Mouse (Mus musculus) forebrain, embryonic 15.5 days (tissue): Measurements from ENCODE around the gene Cpn1. TPM values are rescaled to one million over a fixed set of nuclear protein-coding genes. Genes with fewer than 3 reads are reported as not detected.

ENCODE experiments used
- ATAC-seq: fragments of 200-750 bp; cut with Nextera tagmentation; replicated peaks from 2 replicates; pipeline ENCODE4 v1.8.0; 2017; ENCODE audit warnings: mild to moderate bottlenecking, moderate TSS enrichment, moderate library complexity
- H3K27ac ChIP-seq: fragments of 300-500 bp; sonication (generic); replicated peaks from 2 replicates; pipeline ENCODE4 v1.5.1; 2015; ENCODE audit warnings: mild to moderate bottlenecking, inconsistent platforms
- H3K27me3 ChIP-seq: fragments of 300-500 bp; sonication (generic); 2 replicates; pipeline ENCODE4 v1.6.1; 2015; ENCODE audit warnings: inconsistent platforms
- H3K36me3 ChIP-seq: fragments of 300-500 bp; sonication (generic); 2 replicates; pipeline ENCODE4 v1.6.1; 2015; ENCODE audit warnings: mild to moderate bottlenecking, inconsistent platforms
- H3K4me1 ChIP-seq: fragments of 300-500 bp; sonication (generic); 2 replicates; pipeline ENCODE4 v1.6.1; 2015; ENCODE audit warnings: inconsistent platforms
- H3K4me2 ChIP-seq: fragments of 300-500 bp; sonication (generic); replicated peaks from 2 replicates; pipeline ENCODE4 v1.6.1; 2015; ENCODE audit warnings: mild to moderate bottlenecking, inconsistent platforms
- H3K4me3 ChIP-seq: fragments of 300-500 bp; sonication (generic); 2 replicates; pipeline ENCODE4 v1.5.1; 2015; ENCODE audit warnings: mild to moderate bottlenecking, inconsistent platforms
- H3K9ac ChIP-seq: fragments of 300-500 bp; sonication (generic); replicated peaks from 2 replicates; pipeline ENCODE4 v1.6.1; 2015; ENCODE audit warnings: mild to moderate bottlenecking, inconsistent platforms
- H3K9me3 ChIP-seq: fragments of 300-500 bp; sonication (generic); 2 replicates; pipeline ENCODE4 v1.6.1; 2016; ENCODE audit warnings: inconsistent platforms
- WGBS: fragments of 180-500 bp; shearing (Covaris S2); methylation state at CpG from one replicate; pipeline ENCODE4 v1.1.7; 2015; ENCODE audit warnings: mixed read lengths; 5-methylcytosine and 5-hydroxymethylcytosine counted together
- polyA plus RNA-seq: library from polyadenylated mRNA; unstranded; fragments of >200 nt; fragmentation: Nextera tagmentation; extraction: Ambion mirVana; gene quantifications from 2 replicates; pipeline ENCODE4 v1.2.1, GENCODE M21; 2015

Gene Cpn1
- polyA plus RNA-seq, 1 experiment from 2014 or later: 0.36 TPM

- Histone ChIP-seq H3K36me3 (no peaks in the 10 kb centered on the region), H3K9me3 (no peaks in the 10 kb centered on the region), H3K27ac (no peak overlapping the region), H3K4me1 (no peaks in the 10 kb centered on the region), H3K9ac (no peak overlapping the region), H3K4me2 (no peak overlapping the region), H3K4me3 (no peak overlapping the region), H3K27me3 (no peaks in the 10 kb centered on the region)
- ATAC-seq: no peak
- WGBS: 84% methylated on average over 9 of the region's 9 CpGs
These were observed 70.9 kb downstream of the Cpn1 start for GRCm38 (mm10) chr19:43915431-43915830.

- H3K4me3 ChIP-seq: no peak overlapping the region
- H3K36me3 ChIP-seq: no peaks in the 10 kb centered on the region
- H3K9me3 ChIP-seq: no peaks in the 10 kb centered on the region
- no peaks in the 10 kb centered on the region for H3K4me1 ChIP-seq
- no peaks in the 10 kb centered on the region for H3K27me3 ChIP-seq
- no peak overlapping the region for H3K4me2 ChIP-seq
- no peak for ATAC-seq
- 90% methylated on average over 9 of the region's 9 CpGs for WGBS
- no peak overlapping the region for H3K9ac ChIP-seq
- H3K27ac ChIP-seq: no peak overlapping the region
These were observed 71.4 kb downstream of the Cpn1 start for GRCm38 (mm10) chr19:43914986-43915385.

DNA sequence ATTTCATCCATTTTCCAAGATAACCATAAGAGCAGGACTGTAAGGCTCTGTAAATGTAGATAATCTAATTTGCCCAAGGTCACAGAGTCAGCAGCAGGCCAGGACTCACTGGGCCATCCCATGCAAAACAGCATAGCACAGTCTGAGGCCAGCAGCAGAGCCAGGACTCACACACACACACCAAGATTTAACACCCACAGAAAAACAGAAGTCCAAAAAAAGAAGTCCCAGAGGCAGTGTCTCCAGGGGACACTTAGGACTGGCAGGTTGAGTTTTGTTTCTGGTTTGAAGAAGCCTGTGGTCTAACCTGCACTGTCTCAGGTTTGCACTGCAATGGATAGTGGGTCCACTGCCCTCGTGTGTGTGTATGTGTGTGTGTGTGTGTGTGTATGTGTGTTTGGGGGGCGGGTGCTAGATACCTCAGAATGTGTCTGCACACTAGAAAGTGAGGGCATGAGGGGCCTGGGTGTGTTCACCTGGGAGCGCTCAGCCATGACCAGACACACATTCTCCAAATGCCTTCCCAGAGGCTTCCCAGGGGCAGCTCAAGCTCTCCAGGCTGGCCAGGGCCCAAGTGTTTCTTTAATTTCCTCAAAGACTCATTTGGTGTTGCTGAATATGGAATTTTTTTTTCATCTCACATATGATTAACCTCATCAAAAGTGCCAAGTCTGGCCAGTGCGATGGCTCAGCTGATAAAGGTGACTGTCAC lies 73.4 kb downstream of the Cpn1 start:
- Histone ChIP-seq H3K27ac (no peak overlapping the region), H3K36me3 (no peaks in the 10 kb centered on the region), H3K4me2 (no peak overlapping the region), H3K27me3 (no peaks in the 10 kb centered on the region), H3K4me3 (no peak overlapping the region), H3K9ac (no peak overlapping the region), H3K4me1 (no peaks in the 10 kb centered on the region), H3K9me3 (no peaks in the 10 kb centered on the region)
- no peak for ATAC-seq
- WGBS: 81% methylated on average over 4 of the region's 4 CpGs

GRCm38 (mm10) chr19:43906492-43906891 lies 79.9 kb downstream of the Cpn1 start:
- no peaks in the 10 kb centered on the region for H3K9me3 ChIP-seq
- H3K4me3 ChIP-seq: no peak overlapping the region
- H3K4me1 ChIP-seq: no peaks in the 10 kb centered on the region
- WGBS: 94% methylated on average over 7 of the region's 7 CpGs
- H3K9ac ChIP-seq: no peak overlapping the region
- no peak for ATAC-seq
- no peak overlapping the region for H3K4me2 ChIP-seq
- no peaks in the 10 kb centered on the region for H3K36me3 ChIP-seq
- no peaks in the 10 kb centered on the region for H3K27me3 ChIP-seq
- H3K27ac ChIP-seq: no peak overlapping the region

Other genes starting within 250 kb of the Cpn1 start
- 7.5 and 7.8 TPM in 2 replicates for gene Cutc, start 233.6 kb downstream of the Cpn1 start, polyA plus RNA-seq
- gene Cox15, start 233.6 kb downstream of the Cpn1 start, polyA plus RNA-seq: 9.7 and 13.0 TPM in 2 replicates
- 0.04 TPM in 1 of 2 replicates, not detected in the other for gene Abcc2, start 204.4 kb downstream of the Cpn1 start, polyA plus RNA-seq
- gene Dnmbp, start 46.4 kb downstream of the Cpn1 start, polyA plus RNA-seq: 8.1 and 8.7 TPM in 2 replicates
- 0.11 TPM in 1 of 2 replicates, not detected in the other for gene Cyp2c23, start 42.7 kb upstream of the Cpn1 start, polyA plus RNA-seq
- gene Erlin1, start 83.2 kb upstream of the Cpn1 start, polyA plus RNA-seq: 18.8 and 20.0 TPM in 2 replicates
- gene Chuk, start 120.9 kb upstream of the Cpn1 start, polyA plus RNA-seq: 66.0 and 67.5 TPM in 2 replicates
- gene Cwf19l1, start 149.3 kb upstream of the Cpn1 start, polyA plus RNA-seq: 36.2 and 37.2 TPM in 2 replicates
- 145 and 149 TPM in 2 replicates for gene Bloc1s2, start 159.9 kb upstream of the Cpn1 start, polyA plus RNA-seq
- gene Pkd2l1, start 205.9 kb upstream of the Cpn1 start, polyA plus RNA-seq: 0.06 and 0.13 TPM in 2 replicates
- gene Scd3, start 216.7 kb upstream of the Cpn1 start, polyA plus RNA-seq: 1.5 and 1.9 TPM in 2 replicates